Mouse (Mus musculus): ENCODE results near the gene Fam49a.

Fam49a gene

GRCm38 (mm10) chr12:12367423-12367822, 105.5 kb downstream of the Fam49a start:
- DNase-seq: no peak

DNA sequence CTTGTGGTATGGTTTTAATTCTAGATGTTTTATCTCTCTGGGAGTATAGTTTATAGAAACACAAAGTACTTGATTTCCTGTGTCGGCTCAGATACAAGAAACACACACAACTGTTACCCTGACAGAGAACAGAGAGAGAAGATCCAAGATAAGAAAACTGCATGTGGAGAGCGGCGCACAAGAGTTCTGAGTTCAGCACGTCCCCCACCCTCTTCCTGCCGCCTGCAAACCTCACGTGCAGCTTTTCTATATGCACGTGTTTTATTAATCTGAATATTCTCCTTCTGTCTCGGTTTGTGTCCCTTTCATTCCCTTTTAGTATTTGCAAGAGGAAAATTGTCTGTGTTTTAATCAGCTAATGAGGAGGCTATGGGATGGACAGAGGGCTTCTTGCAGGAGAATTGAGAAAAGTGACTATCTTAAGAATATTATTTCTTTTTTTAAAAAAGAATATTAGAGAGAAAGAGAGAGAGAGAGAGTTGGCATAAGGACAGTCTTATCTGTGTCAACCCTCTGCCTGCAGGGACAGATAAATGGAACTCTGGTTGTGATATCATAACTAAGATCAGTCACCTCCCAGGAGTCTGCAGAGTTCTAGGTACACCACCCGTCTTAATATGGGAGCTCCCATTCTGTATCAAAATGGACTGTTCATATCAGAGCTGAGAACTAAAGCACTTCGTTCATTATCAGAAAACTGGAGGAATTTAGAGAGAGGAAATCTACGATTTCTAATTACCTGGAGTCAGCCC, 111.3 kb downstream of the Fam49a start:
- no peak for DNase-seq

DNA sequence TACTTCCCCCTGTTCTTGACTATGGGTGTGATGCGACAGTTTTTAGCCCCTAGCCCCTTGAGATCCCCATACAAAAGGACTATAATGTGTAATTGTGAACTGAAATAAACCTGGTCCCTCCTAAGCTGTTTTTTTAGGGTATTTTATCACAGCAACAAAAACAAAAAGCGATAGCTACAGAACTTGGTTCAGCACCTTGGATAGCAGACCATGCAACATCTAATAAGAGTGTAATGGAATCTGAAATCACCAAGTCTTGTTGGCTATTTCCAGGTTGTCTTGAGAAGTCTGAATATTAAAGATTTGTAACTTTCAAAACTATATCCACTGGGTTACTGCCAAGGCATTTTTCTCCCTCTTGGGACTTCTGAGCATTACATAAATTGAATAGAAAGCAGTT, 117.1 kb downstream of the Fam49a start:
- no peak for DNase-seq

- no peak for DNase-seq
Observed at GRCm38 (mm10) chr12:12389271-12389670, 127.3 kb downstream of the Fam49a start.

DNA sequence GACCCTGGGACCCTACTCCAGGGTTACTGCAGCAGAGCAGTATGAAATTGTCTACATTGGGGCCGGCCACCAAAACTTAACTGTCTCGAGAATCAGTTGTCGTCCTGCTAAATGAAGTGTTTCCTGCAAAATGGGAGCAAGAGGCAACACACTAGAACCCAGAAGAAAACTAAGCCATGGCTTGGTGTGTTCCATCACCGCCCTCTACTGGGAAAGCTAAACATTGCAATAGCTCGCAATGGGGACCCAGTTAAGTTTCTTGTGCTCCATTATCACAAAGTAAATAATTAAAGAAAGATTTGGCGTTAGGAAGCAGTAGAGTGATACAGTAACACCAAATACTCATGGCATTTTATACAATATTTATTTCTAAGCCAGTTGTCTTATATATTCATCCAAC, 134.3 kb downstream of the Fam49a start:
- peak; percentile 90 for DNase-seq

DNA sequence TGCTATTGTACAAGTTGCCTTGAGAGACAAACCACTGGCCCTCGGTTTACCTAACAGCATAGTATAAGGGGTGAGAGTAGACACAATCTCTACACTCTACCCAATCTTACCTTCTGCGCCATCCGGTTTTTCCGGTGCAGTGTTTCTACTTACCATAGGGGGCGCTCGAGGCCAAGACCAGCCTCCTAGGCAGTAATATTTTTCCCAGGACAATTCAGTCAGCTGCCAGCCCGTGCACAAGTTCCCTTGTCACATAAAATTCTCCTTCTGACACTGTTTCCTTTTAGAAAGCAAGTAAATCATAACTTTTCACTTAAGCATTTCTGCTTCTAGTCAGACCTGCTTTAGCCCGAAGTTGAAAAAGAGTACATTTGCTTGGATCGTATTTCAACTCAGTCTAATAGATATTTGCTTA, 139.1 kb downstream of the Fam49a start:
- peak; percentile 96 for DNase-seq

- DNase-seq: no peak
Observed at GRCm38 (mm10) chr12:12401504-12401903, 139.6 kb downstream of the Fam49a start.

DNA sequence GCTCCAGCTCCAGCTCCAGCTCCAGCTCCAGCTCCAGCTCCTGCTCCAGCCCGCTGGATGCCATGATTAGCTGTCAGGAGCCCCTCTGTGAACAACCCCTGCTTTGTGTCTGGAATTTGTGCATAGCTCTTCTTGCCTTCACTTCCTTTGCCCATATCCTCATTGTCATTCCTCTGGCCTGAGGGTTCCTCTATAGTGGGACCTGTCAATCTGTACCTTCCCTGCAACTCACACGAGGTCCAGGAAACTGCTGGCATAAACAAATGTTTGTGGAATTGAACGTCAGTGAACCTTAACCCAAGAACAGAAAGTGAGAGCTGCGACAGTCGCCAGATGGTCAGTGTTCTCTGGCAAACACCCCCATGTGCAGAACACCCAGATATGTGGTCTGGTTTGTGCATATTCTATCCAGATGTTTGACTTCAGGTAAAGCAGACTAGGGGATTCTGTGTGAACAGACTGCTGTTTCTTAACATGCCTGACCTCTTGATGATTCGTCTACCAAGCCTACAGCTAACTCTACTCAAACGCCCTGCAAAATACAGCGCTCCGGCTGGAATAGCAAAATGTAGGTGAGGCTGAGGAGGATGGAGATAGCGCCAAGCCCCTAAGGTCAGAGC, 143.7 kb downstream of the Fam49a start:
- peak; percentile 70 for DNase-seq

- no peak for DNase-seq
Observed at GRCm38 (mm10) chr12:12409044-12409443, 147.1 kb downstream of the Fam49a start.

DNA sequence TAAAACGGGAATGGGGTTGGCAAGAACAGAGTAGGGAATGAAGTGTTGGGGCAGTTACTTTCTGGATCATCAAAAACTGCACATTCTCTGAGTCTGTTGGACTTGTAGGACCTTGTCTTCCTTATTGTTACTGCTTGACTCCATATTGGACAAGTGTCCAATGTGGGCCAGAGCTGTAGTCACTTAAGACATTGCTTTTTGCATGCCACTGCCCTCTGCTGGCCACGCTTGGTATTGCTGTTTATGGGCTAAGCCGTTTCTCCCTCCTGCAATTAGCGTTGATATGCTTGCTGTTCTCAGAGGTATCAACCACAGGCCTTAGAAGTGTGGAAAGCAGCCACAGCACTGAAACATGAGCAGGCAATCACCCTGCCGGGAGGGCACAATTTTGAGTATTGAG, 150.7 kb downstream of the Fam49a start:
- DNase-seq: peak; percentile 93

DNA sequence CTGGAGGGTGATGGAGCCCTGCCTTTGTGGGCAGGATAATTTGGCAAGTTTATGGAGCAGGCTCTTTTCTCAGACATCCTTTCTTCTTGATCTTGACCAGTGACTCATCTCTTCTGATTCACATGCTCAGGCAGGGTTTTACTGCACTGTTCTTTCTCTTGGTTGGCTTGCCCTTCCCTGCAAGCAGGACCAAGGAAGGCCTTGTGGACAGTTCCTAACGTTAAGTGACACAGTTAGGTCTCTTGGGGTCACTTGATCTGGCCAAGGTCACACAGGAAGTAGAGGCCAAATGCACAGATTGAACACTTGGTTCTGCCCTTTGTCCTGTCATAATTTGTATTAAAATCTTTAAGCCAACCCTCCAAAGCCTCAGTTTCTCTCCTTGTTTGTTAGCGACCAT, 158.5 kb downstream of the Fam49a start:
- DNase-seq: peak; percentile 73

GRCm38 (mm10) chr12:12420841-12421579, 159.1 kb downstream of the Fam49a start:
- peak; percentile 97 for DNase-seq

DNA sequence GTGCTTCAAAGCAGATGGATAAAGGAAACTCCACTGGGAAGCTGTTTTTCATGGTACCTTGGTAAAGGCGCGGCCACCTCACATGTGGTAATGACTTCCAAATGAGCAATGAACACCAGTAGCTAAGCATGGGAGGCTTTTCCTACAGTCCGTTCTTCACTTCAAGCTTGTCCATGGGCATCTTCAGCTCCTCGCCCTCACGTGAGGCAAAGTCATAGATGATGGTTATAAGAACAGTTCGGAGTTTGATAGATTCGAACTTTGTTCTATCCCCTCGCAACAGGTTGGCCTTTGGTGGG, 159.6 kb downstream of the Fam49a start:
- peak; percentile 82 for DNase-seq

- DNase-seq: peak; percentile 63
Observed at GRCm38 (mm10) chr12:12425188-12425587, 163.2 kb downstream of the Fam49a start.

DNA sequence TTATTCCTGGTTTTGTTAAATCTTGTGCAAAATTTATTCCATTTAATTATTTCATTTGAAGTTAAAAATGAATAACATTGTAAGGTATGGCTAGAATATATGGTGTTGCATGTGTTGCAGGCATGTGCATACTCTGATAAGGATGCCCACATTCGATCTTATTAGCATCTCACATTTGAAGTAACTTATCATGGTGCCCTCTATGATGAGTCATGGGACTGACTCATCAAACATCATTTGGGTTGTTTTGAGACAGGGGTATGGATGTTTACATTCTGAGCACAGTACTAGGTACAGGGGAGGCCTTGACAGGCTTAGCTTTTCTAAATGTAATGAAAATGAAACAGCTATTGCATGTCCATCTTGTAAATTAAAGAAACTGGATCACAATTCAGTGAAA, 165.3 kb downstream of the Fam49a start:
- no peak for DNase-seq

- peak; percentile 51 for DNase-seq
Observed at GRCm38 (mm10) chr12:12428886-12429285, 166.9 kb downstream of the Fam49a start.
